Mouse (Mus musculus) G1E (cell line): ENCODE data around the gene Plcxd2.

Experiments
- CTCF ChIP-seq: IDR thresholded peaks from 2 replicates; pipeline ENCODE4 v1.5.1; 2012; ENCODE audit warnings: low read depth, low read length, inconsistent platforms, mixed read lengths
- GATA1 ChIP-seq: IDR thresholded peaks from 2 replicates; pipeline ENCODE4 v1.6.1; 2012; ENCODE audit warnings: borderline replicate concordance, low read length, inconsistent platforms, mixed read lengths
- GATA2 ChIP-seq: IDR thresholded peaks from 2 replicates; pipeline ENCODE4 v1.6.1; 2012; ENCODE audit warnings: low read depth, low read length, inconsistent platforms, borderline replicate concordance
- POLR2AphosphoS5 ChIP-seq: IDR thresholded peaks from 2 replicates; pipeline ENCODE4 v1.6.1; 2012; ENCODE audit warnings: low read depth, low read length, inconsistent platforms; ENCODE audit not compliant: insufficient replicate concordance
- TAL1 ChIP-seq: conservative IDR thresholded peaks from 2 replicates; pipeline ENCODE4 v1.6.1; 2012; ENCODE audit warnings: low read depth, low read length, inconsistent platforms, mixed read lengths

- no peak for TF ChIP-seq CTCF
- no peak for TF ChIP-seq TAL1
- TF ChIP-seq POLR2AphosphoS5, result no peak
- TF ChIP-seq GATA2, result no peak
- TF ChIP-seq GATA1, result no peak
Measured at GRCm38 (mm10) chr16:46020396-46020795, 10.4 kb upstream of the Plcxd2 start.
